Mouse (Mus musculus) liver, embryonic 14 days (tissue): ENCODE results near the gene Gm21304. TPM values are rescaled to one million over a fixed set of nuclear protein-coding genes. Genes with fewer than 3 reads are reported as not detected.

ENCODE experiments used
- polyA plus RNA-seq: library from polyadenylated mRNA; depleted of rRNA; stranded (reverse); fragments of >200 nt; gene quantifications from 2 replicates; pipeline ENCODE4 v1.2.3, GENCODE M21; 2012; rRNA removed

Gene Gm21304
- not detected in 2 replicates for polyA plus RNA-seq

DNA sequence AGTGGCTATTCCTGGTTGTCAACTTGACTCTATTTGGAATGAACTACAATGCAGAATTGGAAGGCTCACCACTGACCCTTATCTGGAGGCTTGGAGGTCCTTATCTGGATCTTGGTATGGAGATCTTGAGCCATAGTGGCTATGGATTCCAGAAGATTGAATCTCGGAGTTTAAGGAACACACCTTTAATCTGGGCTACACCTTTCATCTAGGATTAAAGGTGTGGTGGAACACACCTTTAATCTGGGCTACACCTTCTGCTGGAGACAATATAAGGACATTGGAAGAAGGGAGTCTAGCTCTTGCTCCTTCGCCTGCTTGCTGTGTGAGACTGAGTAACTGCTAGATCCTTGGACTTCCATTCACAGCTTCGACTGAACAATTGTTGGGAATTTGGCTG lies at the start of gene Gm21304:
Gene Gm21304, plus strand, starts transcription at position 301 of the 400 bp plus-strand sequence.

DNA sequence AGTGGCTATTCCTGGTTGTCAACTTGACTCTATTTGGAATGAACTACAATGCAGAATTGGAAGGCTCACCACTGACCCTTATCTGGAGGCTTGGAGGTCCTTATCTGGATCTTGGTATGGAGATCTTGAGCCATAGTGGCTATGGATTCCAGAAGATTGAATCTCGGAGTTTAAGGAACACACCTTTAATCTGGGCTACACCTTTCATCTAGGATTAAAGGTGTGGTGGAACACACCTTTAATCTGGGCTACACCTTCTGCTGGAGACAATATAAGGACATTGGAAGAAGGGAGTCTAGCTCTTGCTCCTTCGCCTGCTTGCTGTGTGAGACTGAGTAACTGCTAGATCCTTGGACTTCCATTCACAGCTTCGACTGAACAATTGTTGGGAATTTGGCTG lies 25.6 kb upstream of the Gm21304 start, which contains the start of gene Gm21293:
Gene Gm21293, plus strand, starts transcription at position 301 of the 400 bp plus-strand sequence.

DNA sequence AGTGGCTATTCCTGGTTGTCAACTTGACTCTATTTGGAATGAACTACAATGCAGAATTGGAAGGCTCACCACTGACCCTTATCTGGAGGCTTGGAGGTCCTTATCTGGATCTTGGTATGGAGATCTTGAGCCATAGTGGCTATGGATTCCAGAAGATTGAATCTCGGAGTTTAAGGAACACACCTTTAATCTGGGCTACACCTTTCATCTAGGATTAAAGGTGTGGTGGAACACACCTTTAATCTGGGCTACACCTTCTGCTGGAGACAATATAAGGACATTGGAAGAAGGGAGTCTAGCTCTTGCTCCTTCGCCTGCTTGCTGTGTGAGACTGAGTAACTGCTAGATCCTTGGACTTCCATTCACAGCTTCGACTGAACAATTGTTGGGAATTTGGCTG lies 17.1 kb upstream of the Gm21304 start, which contains the start of gene Gm6763:
Gene Gm6763, plus strand, starts transcription at position 301 of the 400 bp plus-strand sequence.

DNA sequence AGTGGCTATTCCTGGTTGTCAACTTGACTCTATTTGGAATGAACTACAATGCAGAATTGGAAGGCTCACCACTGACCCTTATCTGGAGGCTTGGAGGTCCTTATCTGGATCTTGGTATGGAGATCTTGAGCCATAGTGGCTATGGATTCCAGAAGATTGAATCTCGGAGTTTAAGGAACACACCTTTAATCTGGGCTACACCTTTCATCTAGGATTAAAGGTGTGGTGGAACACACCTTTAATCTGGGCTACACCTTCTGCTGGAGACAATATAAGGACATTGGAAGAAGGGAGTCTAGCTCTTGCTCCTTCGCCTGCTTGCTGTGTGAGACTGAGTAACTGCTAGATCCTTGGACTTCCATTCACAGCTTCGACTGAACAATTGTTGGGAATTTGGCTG lies 8.6 kb upstream of the Gm21304 start, which contains the start of gene Gm8764:
Gene Gm8764, plus strand, starts transcription at position 301 of the 400 bp plus-strand sequence.

DNA sequence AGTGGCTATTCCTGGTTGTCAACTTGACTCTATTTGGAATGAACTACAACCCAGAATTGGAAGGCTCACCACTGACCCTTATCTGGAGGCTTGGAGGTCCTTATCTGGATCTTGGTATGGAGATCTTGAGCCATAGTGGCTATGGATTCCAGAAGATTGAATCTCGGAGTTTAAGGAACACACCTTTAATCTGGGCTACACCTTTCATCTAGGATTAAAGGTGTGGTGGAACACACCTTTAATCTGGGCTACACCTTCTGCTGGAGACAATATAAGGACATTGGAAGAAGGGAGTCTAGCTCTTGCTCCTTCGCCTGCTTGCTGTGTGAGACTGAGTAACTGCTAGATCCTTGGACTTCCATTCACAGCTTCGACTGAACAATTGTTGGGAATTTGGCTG lies 8.4 kb downstream of the Gm21304 start, which contains the start of gene Gm21312:
Gene Gm21312, plus strand, starts transcription at position 301 of the 400 bp plus-strand sequence.

DNA sequence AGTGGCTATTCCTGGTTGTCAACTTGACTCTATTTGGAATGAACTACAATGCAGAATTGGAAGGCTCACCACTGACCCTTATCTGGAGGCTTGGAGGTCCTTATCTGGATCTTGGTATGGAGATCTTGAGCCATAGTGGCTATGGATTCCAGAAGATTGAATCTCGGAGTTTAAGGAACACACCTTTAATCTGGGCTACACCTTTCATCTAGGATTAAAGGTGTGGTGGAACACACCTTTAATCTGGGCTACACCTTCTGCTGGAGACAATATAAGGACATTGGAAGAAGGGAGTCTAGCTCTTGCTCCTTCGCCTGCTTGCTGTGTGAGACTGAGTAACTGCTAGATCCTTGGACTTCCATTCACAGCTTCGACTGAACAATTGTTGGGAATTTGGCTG lies 16.9 kb downstream of the Gm21304 start, which contains the start of gene Gm20765:
Gene Gm20765, plus strand, starts transcription at position 301 of the 400 bp plus-strand sequence.

DNA sequence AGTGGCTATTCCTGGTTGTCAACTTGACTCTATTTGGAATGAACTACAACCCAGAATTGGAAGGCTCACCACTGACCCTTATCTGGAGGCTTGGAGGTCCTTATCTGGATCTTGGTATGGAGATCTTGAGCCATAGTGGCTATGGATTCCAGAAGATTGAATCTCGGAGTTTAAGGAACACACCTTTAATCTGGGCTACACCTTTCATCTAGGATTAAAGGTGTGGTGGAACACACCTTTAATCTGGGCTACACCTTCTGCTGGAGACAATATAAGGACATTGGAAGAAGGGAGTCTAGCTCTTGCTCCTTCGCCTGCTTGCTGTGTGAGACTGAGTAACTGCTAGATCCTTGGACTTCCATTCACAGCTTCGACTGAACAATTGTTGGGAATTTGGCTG lies 25.4 kb downstream of the Gm21304 start, which contains the start of gene Gm4340:
Gene Gm4340, plus strand, starts transcription at position 301 of the 400 bp plus-strand sequence.

Other genes starting within 250 kb of the Gm21304 start
- not detected in 2 replicates for gene Gm21293, start 25.5 kb upstream of the Gm21304 start, polyA plus RNA-seq
- gene Gm6763, start 17.0 kb upstream of the Gm21304 start, polyA plus RNA-seq = not detected in 2 replicates
- not detected in 2 replicates for gene Gm8764, start 8.5 kb upstream of the Gm21304 start, polyA plus RNA-seq
- gene Gm21312, start 8.5 kb downstream of the Gm21304 start, polyA plus RNA-seq = not detected in 2 replicates
- not detected in 2 replicates for gene Gm20765, start 17.0 kb downstream of the Gm21304 start, polyA plus RNA-seq
- not detected in 2 replicates for gene Gm4340, start 25.5 kb downstream of the Gm21304 start, polyA plus RNA-seq